Mouse (Mus musculus) hindbrain, embryonic 13.5 days (tissue): ENCODE data around the gene Ssh2. TPM values are rescaled to one million over a fixed set of nuclear protein-coding genes. Genes with fewer than 3 reads are reported as not detected.
"Not testable (repeated sequence)": the region's sequence is repeated elsewhere in the genome, so short reads cannot be mapped to it uniquely, and the experiment has no call there.

Experiments
- ATAC-seq: fragments of 200-750 bp; cut with Nextera tagmentation; 2 replicates; pipeline ENCODE4 v1.8.0; 2017; ENCODE audit warnings: moderate TSS enrichment; ENCODE audit not compliant: low FRiP score
- H3K27ac ChIP-seq: fragments of 300-500 bp; sonication (generic); 2 replicates; pipeline ENCODE4 v1.5.1; 2015; ENCODE audit warnings: inconsistent platforms, mild to moderate bottlenecking, moderate library complexity
- H3K27me3 ChIP-seq: fragments of 300-500 bp; sonication (generic); 2 replicates; pipeline ENCODE4 v1.6.1; 2015; ENCODE audit warnings: mild to moderate bottlenecking, inconsistent platforms
- H3K36me3 ChIP-seq: fragments of 300-500 bp; sonication (generic); 2 replicates; pipeline ENCODE4 v1.6.1; 2015; ENCODE audit warnings: mild to moderate bottlenecking, inconsistent platforms
- H3K4me1 ChIP-seq: fragments of 300-500 bp; sonication (generic); replicated peaks from 2 replicates; pipeline ENCODE4 v1.6.1; 2015; ENCODE audit warnings: inconsistent platforms
- H3K4me2 ChIP-seq: fragments of 300-500 bp; sonication (generic); 2 replicates; pipeline ENCODE4 v1.6.1; 2015; ENCODE audit warnings: inconsistent platforms, mild to moderate bottlenecking, moderate library complexity
- H3K4me3 ChIP-seq: fragments of 300-500 bp; sonication (generic); 2 replicates; pipeline ENCODE4 v1.5.1; 2015; ENCODE audit warnings: mild to moderate bottlenecking, inconsistent platforms
- H3K9ac ChIP-seq: fragments of 300-500 bp; sonication (generic); 2 replicates; pipeline ENCODE4 v1.6.1; 2015; ENCODE audit warnings: mild to moderate bottlenecking, inconsistent platforms
- H3K9me3 ChIP-seq: fragments of 300-500 bp; sonication (generic); 2 replicates; pipeline ENCODE4 v1.6.1; 2016; ENCODE audit warnings: inconsistent platforms
- WGBS: fragments of 180-500 bp; shearing (Covaris S2); methylation state at CpG from one replicate; pipeline ENCODE4 v1.1.7; 2015; 5-methylcytosine and 5-hydroxymethylcytosine counted together
- polyA plus RNA-seq: library from polyadenylated mRNA; unstranded; fragments of >200 nt; fragmentation: Nextera tagmentation; extraction: Ambion mirVana; gene quantifications from 2 replicates; pipeline ENCODE4 v1.2.1, GENCODE M21; 2015

Ssh2 gene
- polyA plus RNA-seq, 1 experiment from 2014 or later = 16.4 TPM

- WGBS = 50% methylated on average over 3 of the region's 3 CpGs
- ATAC-seq = no peak
- H3K4me1 ChIP-seq = no peaks in the 10 kb centered on the region
Measured at GRCm38 (mm10) chr11:77385706-77386690, 169.9 kb downstream of the Ssh2 start.

GRCm38 (mm10) chr11:77388197-77388596 is 172.1 kb downstream of the Ssh2 start:
- H3K27me3 ChIP-seq, H3K36me3 ChIP-seq, ATAC-seq, H3K4me1 ChIP-seq, H3K4me3 ChIP-seq, H3K9ac ChIP-seq, H3K4me2 ChIP-seq, H3K27ac ChIP-seq, H3K9me3 ChIP-seq: not testable (repeated sequence)
- 80% methylated on average over 3 of the region's 3 CpGs for WGBS

More at GRCm38 (mm10) chr11:77385706-77386690, 169.9 kb downstream of the Ssh2 start:
- Histone ChIP-seq H3K9me3 (no peaks in the 10 kb centered on the region), H3K27me3 (no peaks in the 10 kb centered on the region), H3K36me3 (no peaks in the 10 kb centered on the region), H3K4me3 (no peak overlapping the region), H3K9ac (no peak overlapping the region), H3K4me2 (no peak overlapping the region), H3K27ac (no peak overlapping the region)

- no peak overlapping the region for H3K27ac ChIP-seq
- WGBS = 95% methylated on average over 2 of the region's 2 CpGs
- H3K4me3 ChIP-seq = no peak overlapping the region
- H3K36me3 ChIP-seq = peaks cover 23% of the 10 kb centered on the region
- H3K9ac ChIP-seq = no peak overlapping the region
- no peaks in the 10 kb centered on the region for H3K4me1 ChIP-seq
- H3K4me2 ChIP-seq = no peak overlapping the region
- no peaks in the 10 kb centered on the region for H3K9me3 ChIP-seq
- no peak for ATAC-seq
- H3K27me3 ChIP-seq = no peaks in the 10 kb centered on the region
Measured at GRCm38 (mm10) chr11:77395539-77395938, 179.5 kb downstream of the Ssh2 start.

- H3K27ac ChIP-seq = no peak overlapping the region
- WGBS = 78% methylated on average over 2 of the region's 2 CpGs
- no peak overlapping the region for H3K4me2 ChIP-seq
- no peaks in the 10 kb centered on the region for H3K4me1 ChIP-seq
- no peak overlapping the region for H3K4me3 ChIP-seq
- peaks cover 10% of the 10 kb centered on the region; the same call in 1 of the 2 replicates for H3K36me3 ChIP-seq
- ATAC-seq = no peak
- no peaks in the 10 kb centered on the region for H3K9me3 ChIP-seq
- no peaks in the 10 kb centered on the region for H3K27me3 ChIP-seq
- no peak overlapping the region for H3K9ac ChIP-seq
Measured at GRCm38 (mm10) chr11:77402508-77402907, 186.4 kb downstream of the Ssh2 start.

- Histone ChIP-seq H3K36me3 (peaks cover 10% of the 10 kb centered on the region), H3K27ac (no peak overlapping the region), H3K4me3 (no peak overlapping the region), H3K9me3 (no peaks in the 10 kb centered on the region), H3K4me2 (no peak overlapping the region), H3K4me1 (no peaks in the 10 kb centered on the region), H3K9ac (no peak overlapping the region), H3K27me3 (no peaks in the 10 kb centered on the region)
- ATAC-seq = no peak
- WGBS = 77% methylated on average over 2 of the region's 2 CpGs
Measured at GRCm38 (mm10) chr11:77406329-77406728, 190.2 kb downstream of the Ssh2 start.

GRCm38 (mm10) chr11:77409879-77410278 is 193.8 kb downstream of the Ssh2 start:
- no peak for ATAC-seq
- Histone ChIP-seq H3K27me3 (no peaks in the 10 kb centered on the region), H3K36me3 (peaks cover 10% of the 10 kb centered on the region), H3K27ac (no peak overlapping the region), H3K4me3 (no peak overlapping the region), H3K4me2 (no peak overlapping the region), H3K9me3 (no peaks in the 10 kb centered on the region), H3K9ac (no peak overlapping the region), H3K4me1 (no peaks in the 10 kb centered on the region)
- 90% methylated on average over 6 of the region's 6 CpGs for WGBS

GRCm38 (mm10) chr11:77411284-77411683 is 195.2 kb downstream of the Ssh2 start:
- H3K27ac ChIP-seq = no peak overlapping the region
- ATAC-seq = no peak

GRCm38 (mm10) chr11:77414141-77414839 is 198.2 kb downstream of the Ssh2 start:
- H3K9me3 ChIP-seq = no peaks in the 10 kb centered on the region
- 0 out of 2 replicates have a peak, but pooled peaks cover 3% of the 10 kb centered on the region for H3K4me1 ChIP-seq
- no peak overlapping the region for H3K9ac ChIP-seq
- 87% methylated on average over 2 of the region's 2 CpGs for WGBS
- no peak overlapping the region for H3K4me2 ChIP-seq
- no peak overlapping the region for H3K4me3 ChIP-seq
- no peak for ATAC-seq
- no peaks in the 10 kb centered on the region for H3K27me3 ChIP-seq
- peaks cover 1% of the 10 kb centered on the region; the same call in 1 of the 2 replicates for H3K36me3 ChIP-seq
- no peak overlapping the region for H3K27ac ChIP-seq

More at GRCm38 (mm10) chr11:77411284-77411683, 195.2 kb downstream of the Ssh2 start:
- Histone ChIP-seq H3K9me3 (no peaks in the 10 kb centered on the region), H3K4me2 (no peak overlapping the region), H3K36me3 (peaks cover 10% of the 10 kb centered on the region), H3K4me3 (no peak overlapping the region), H3K27me3 (no peaks in the 10 kb centered on the region), H3K9ac (no peak overlapping the region), H3K4me1 (no peaks in the 10 kb centered on the region)

GRCm38 (mm10) chr11:77416212-77417000 is 200.3 kb downstream of the Ssh2 start:
- Histone ChIP-seq H3K4me3 (no peak overlapping the region), H3K27me3 (no peaks in the 10 kb centered on the region), H3K27ac (no peak overlapping the region), H3K4me2 (no peak overlapping the region), H3K36me3 (peaks cover 4% of the 10 kb centered on the region; the same call in 1 of the 2 replicates), H3K9me3 (no peaks in the 10 kb centered on the region), H3K9ac (no peak overlapping the region), H3K4me1 (0 out of 2 replicates have a peak, but pooled peaks cover 3% of the 10 kb centered on the region)
- WGBS = 74% methylated on average over 4 of the region's 4 CpGs
- ATAC-seq = no peak

- Histone ChIP-seq H3K4me2 (no peak overlapping the region), H3K4me3 (no peak overlapping the region), H3K9ac (no peak overlapping the region), H3K27ac (no peak overlapping the region), H3K36me3 (peaks cover 14% of the 10 kb centered on the region; the same call in 1 of the 2 replicates), H3K9me3 (no peaks in the 10 kb centered on the region), H3K4me1 (0 out of 2 replicates have a peak, but pooled peaks cover 3% of the 10 kb centered on the region), H3K27me3 (no peaks in the 10 kb centered on the region)
- WGBS = 94% methylated on average over 4 of the region's 4 CpGs
- no peak for ATAC-seq
Measured at GRCm38 (mm10) chr11:77418021-77418420, 201.9 kb downstream of the Ssh2 start.

- no peak overlapping the region for H3K4me3 ChIP-seq
- H3K27me3 ChIP-seq = no peaks in the 10 kb centered on the region
- H3K4me2 ChIP-seq = no peak overlapping the region
- ATAC-seq = no peak
- no peak overlapping the region for H3K9ac ChIP-seq
- no peak overlapping the region for H3K27ac ChIP-seq
- H3K9me3 ChIP-seq = no peaks in the 10 kb centered on the region
- H3K36me3 ChIP-seq = peaks cover 38% of the 10 kb centered on the region
- H3K4me1 ChIP-seq = no peaks in the 10 kb centered on the region
- WGBS = 90% methylated on average over 4 of the region's 4 CpGs
Measured at GRCm38 (mm10) chr11:77423175-77423859, 207.2 kb downstream of the Ssh2 start.
